Comparison of ENCODE assay signal across 8 mouse cellular contexts in the genomic region with DNA sequence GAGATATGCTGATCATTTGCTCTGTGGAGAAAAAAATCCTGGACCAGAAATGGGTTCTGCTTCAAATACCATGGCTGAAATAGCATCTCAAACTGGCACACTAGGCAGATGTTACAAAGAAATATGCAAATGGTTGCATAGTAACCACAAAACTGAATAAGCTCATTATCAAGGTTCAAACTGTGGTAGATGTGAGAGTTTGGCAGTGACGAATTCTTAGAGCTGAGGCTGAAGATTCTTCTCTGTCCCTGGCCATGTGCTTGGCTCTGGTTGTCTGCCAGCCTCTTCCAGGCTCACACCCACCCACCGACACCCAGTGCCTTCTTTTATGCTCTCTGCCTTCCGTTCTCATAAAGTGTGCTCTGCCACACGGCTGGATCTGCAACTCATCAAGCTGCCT. TPM values are rescaled to one million over a fixed set of nuclear protein-coding genes. Genes with fewer than 3 reads are reported as not detected.
DNase-seq lines count a peak whose midpoint lies in the region; TF ChIP-seq lines count a peak whose summit lies in the region.
"Had no signal": no experiment of that assay in that cellular context is flagged by ENCODE, and none has a peak within 500 bp of the region (broad histone marks: within the 10 kb centered on the region; RNA-seq: fewer than 3 reads in every experiment).

No protein-coding gene starts in this region.

- no peaks in the 10 kb centered on the region for H3K27me3 ChIP-seq in CH12.LX (replicated peaks)
- H3K27me3 ChIP-seq in heart, adult 2 months (ENCODE audit: control insufficient read depth, insufficient read depth, low read length) = no peaks in the 10 kb centered on the region
- H3K27me3 ChIP-seq: limb, embryonic 12.5 days had no signal

- H3K9ac ChIP-seq in CH12.LX (ENCODE audit: insufficient read depth, low read depth) = no peak overlapping the region
- H3K9ac ChIP-seq in heart, adult 2 months (ENCODE audit: low read depth, low read length) = no peak overlapping the region
- H3K9ac ChIP-seq: limb, embryonic 12.5 days had no signal

- peak overlapping the region; percentile 17 for H3K4me2 ChIP-seq in CH12.LX (ENCODE audit: insufficient read depth, low read depth, poor library complexity, severe bottlenecking)
- H3K4me2 ChIP-seq: limb, embryonic 12.5 days had no signal

- 58% methylated on average over 4 of the region's 4 CpGs for WGBS in heart, adult 2 months
- WGBS in lung, adult 2 months = 51% methylated on average over 4 of the region's 4 CpGs

- no peak for TF ChIP-seq RAD21 in CH12.LX (IDR thresholded peaks at IDR 0.05; ENCODE audit: low read depth, low read length)

- no peak for TF ChIP-seq CTCF in CH12.LX (conservative IDR thresholded peaks at IDR 0.05 in 1 of 2, IDR thresholded peaks at IDR 0.05 in 1 of 2; ENCODE audit: low read depth in 2 of 2, low read length in 2 of 2)
- TF ChIP-seq CTCF in heart, adult 2 months (IDR thresholded peaks at IDR 0.05) = no peak
- TF ChIP-seq CTCF in lung, adult 2 months (IDR thresholded peaks at IDR 0.05; ENCODE audit: insufficient read depth, low read length) = no peak

- TF ChIP-seq POLR2A in CH12.LX (IDR thresholded peaks at IDR 0.05; ENCODE audit: low read depth, low read length) = 0 out of 2 replicates have a peak, but pooled peaks have one; percentile 16
- TF ChIP-seq POLR2A in heart, adult 2 months (IDR thresholded peaks at IDR 0.05; ENCODE audit: insufficient read depth, low read depth, low read length) = no peak
- no peak for TF ChIP-seq POLR2A in lung, adult 2 months (IDR thresholded peaks at IDR 0.05; ENCODE audit: borderline replicate concordance, extremely low read depth, low read depth, low read length)

- dilution Hi-C loops in CH12.LX (cut with MboI; ENCODE audit: extremely low pct_ligation_motif_present, extremely low pct_unique_long_range_greater_than_20kb, low sequenced_read_pairs) = no loop called here

- no peak overlapping the region for H3K27ac ChIP-seq in CH12.LX (ENCODE audit: insufficient read depth, low read depth)
- no peak overlapping the region for H3K27ac ChIP-seq in heart, adult 2 months
- H3K27ac ChIP-seq: limb, embryonic 12.5 days had no signal

- no peaks in the 10 kb centered on the region for H3K9me3 ChIP-seq in CH12.LX (replicated peaks; ENCODE audit: low read length)
- H3K9me3 ChIP-seq: limb, embryonic 12.5 days had no signal

- TF ChIP-seq EP300 in CH12.LX (IDR thresholded peaks at IDR 0.05; ENCODE audit: low read length) = no peak
- TF ChIP-seq EP300 in heart, adult 2 months (IDR thresholded peaks at IDR 0.05; ENCODE audit: insufficient read depth, low read depth, low read length) = no peak

- in situ Hi-C loops in CH12.LX (cut with MboI; ENCODE audit: low pct_ligation_motif_present, low pct_unique_long_range_greater_than_20kb, low sequenced_read_pairs) = no loop called here

- intact Hi-C loops in heart, adult 2 months (cut with DNase I) = no loop called here

- H3K4me1 ChIP-seq in CH12.LX (ENCODE audit: control insufficient read depth in 1 of 2, insufficient read depth in 2 of 2) = peaks cover 11 to 79% of the 10 kb centered on the region in 2 experiments
- no peaks in the 10 kb centered on the region for H3K4me1 ChIP-seq in heart, adult 2 months (ENCODE audit: control insufficient read depth, insufficient read depth, low read length)
- H3K4me1 ChIP-seq in lung, adult 2 months (ENCODE audit: control insufficient read depth, insufficient read depth, low read length) = peaks cover 2% of the 10 kb centered on the region
- H3K4me1 ChIP-seq: limb, embryonic 12.5 days had no signal

- peaks cover 51% of the 10 kb centered on the region for H3K79me2 ChIP-seq in CH12.LX (replicated peaks; ENCODE audit: control insufficient read depth, extremely low read depth, insufficient read depth, poor library complexity, severe bottlenecking)
- no peaks in the 10 kb centered on the region for H3K79me2 ChIP-seq in heart, adult 2 months (replicated peaks; ENCODE audit: control insufficient read depth, insufficient read depth, low read length)

- H3K36me3 ChIP-seq in CH12.LX (replicated peaks in 1 of 2; ENCODE audit: control insufficient read depth in 1 of 2, insufficient read depth in 1 of 2, low read length in 1 of 2) = peaks cover 4 to 23% of the 10 kb centered on the region in 2 experiments
- no peaks in the 10 kb centered on the region for H3K36me3 ChIP-seq in heart, adult 2 months (ENCODE audit: control insufficient read depth, insufficient read depth, low read length)
- H3K36me3 ChIP-seq: limb, embryonic 12.5 days had no signal

- H3K4me3 ChIP-seq in CH12.LX (replicated peaks in 1 of 3; ENCODE audit: low read depth in 2 of 3, low read length in 2 of 3, poor library complexity in 1 of 3) = no peak overlapping the region
- no peak overlapping the region for H3K4me3 ChIP-seq in heart, adult 2 months
- H3K4me3 ChIP-seq in lung, adult 2 months (replicated peaks; ENCODE audit: extremely low read depth, low read depth, low read length) = no peak overlapping the region
- H3K4me3 ChIP-seq: limb, embryonic 12.5 days had no signal

- DNase-seq in CH12.LX (ENCODE audit: extremely low read depth) = peak; percentile 71
- peak; percentile 92 for DNase-seq in brain, adult 2 months (ENCODE audit: low read depth, low spot score)
- DNase-seq in layer of hippocampus, postnatal 14 days (ENCODE audit: low spot score in 2 of 2) = peak; percentile 50 to 63
- DNase-seq in naive thymus-derived CD4-positive, alpha-beta T cell, adult 2 months (ENCODE audit: low read depth) = peak; percentile 74
- no peak for DNase-seq in heart, adult 2 months
- DNase-seq in cerebellum, adult 9-10 months = no peak
- no peak for DNase-seq in lung, adult 2 months

TF ChIP-seq in CH12.LX, 34 proteins besides CTCF, POLR2A, EP300 and RAD21:
- no peak for TF ChIP-seq PAX5 (IDR thresholded peaks at IDR 0.05; ENCODE audit: low read length)
- no peak; the same call in 1 of the 2 replicates for TF ChIP-seq MXI1 (IDR thresholded peaks at IDR 0.05; ENCODE audit: low read depth, low read length)
- no peak for TF ChIP-seq CHD1 (IDR thresholded peaks at IDR 0.05; ENCODE audit: low read depth, low read length)
- TF ChIP-seq ZNF384 (IDR thresholded peaks at IDR 0.05; ENCODE audit: low read depth, low read length) = peak; percentile 35
- peak; percentile 71 for TF ChIP-seq MAX (IDR thresholded peaks at IDR 0.05; ENCODE audit: low read length)
- peak; percentile 87; the same call in 1 of the 2 replicates for TF ChIP-seq MYC (IDR thresholded peaks at IDR 0.05; ENCODE audit: low read depth, low read length)
- 0 out of 2 replicates have a peak, but pooled peaks have one; percentile 27 for TF ChIP-seq MEF2A (IDR thresholded peaks at IDR 0.05; ENCODE audit: borderline replicate concordance, low read depth, low read length)

RNA-seq across cellular contexts. Expression of gene Ptprc, which starts 26.7 kb away (rescaled TPM):
- total RNA-seq in CH12.LX (2012; rRNA removed) (120 and 121 TPM in 2 replicates), CH12.LX (2014; rRNA removed) (211 and 250 TPM in 2 replicates)
- polyA plus RNA-seq in CH12.LX (2012; ENCODE audit: insufficient read length, low read depth) = 136 and 146 TPM in 2 replicates
- total RNA-seq in layer of hippocampus, postnatal 14 days (2021) = 1 to 10 TPM; 2.0 to 2.6 TPM
- total RNA-seq in heart, adult 2 months (2021) = 1 to 10 TPM; 5.0 to 5.8 TPM
- polyA plus RNA-seq in heart, adult 2 months (2012; rRNA removed) = 7.1 and 8.0 TPM in 2 replicates
- polyA plus RNA-seq in lung, adult 2 months (2012; rRNA removed) = 37.0 and 38.1 TPM in 2 replicates

Comparison
In these comparisons a context has a peak if more than half of its experiments do, and no peak if none do; other contexts are left out.
1. DNase-seq: peak in CH12.LX (single experiment), brain, adult 2 months (single experiment), layer of hippocampus, postnatal 14 days (2 of 2) and naive thymus-derived CD4-positive, alpha-beta T cell, adult 2 months (single experiment); none in heart, adult 2 months (0 of 2), cerebellum, adult 9-10 months (single experiment) and lung, adult 2 months (single experiment).
2. RNA of gene Ptprc, which starts 26.7 kb away (total RNA-seq): 120 to 250 TPM in CH12.LX; 5.0 to 5.8 TPM in heart, adult 2 months and 2.0 to 2.6 TPM in layer of hippocampus, postnatal 14 days; every median in the first group is over 10 times any median in the second.